Mouse (Mus musculus) lung, embryonic 14.5 days (tissue): Measurements from ENCODE around the gene Psmb9. TPM values are rescaled to one million over a fixed set of nuclear protein-coding genes. Genes with fewer than 3 reads are reported as not detected.
"Not testable (repeated sequence)": the region's sequence is repeated elsewhere in the genome, so short reads cannot be mapped to it uniquely, and the experiment has no call there.

Experiments
- ATAC-seq: fragments of 200-750 bp; cut with Nextera tagmentation; 2 replicates; pipeline ENCODE4 v1.8.0; 2017; ENCODE audit warnings: mild to moderate bottlenecking, moderate TSS enrichment, moderate library complexity; ENCODE audit not compliant: insufficient read depth
- DNase-seq: peaks from one replicate; pipeline ENCODE4 v3.0.0-alpha.2; 2015
- H3K27ac ChIP-seq: fragments of 300-500 bp; sonication (generic); 2 replicates; pipeline ENCODE4 v1.5.1; 2014; ENCODE audit warnings: low read depth, mild to moderate bottlenecking, moderate library complexity
- H3K27me3 ChIP-seq: fragments of 300-500 bp; sonication (generic); 2 replicates; pipeline ENCODE4 v1.6.1; 2014; ENCODE audit warnings: low read length, control low read depth; ENCODE audit not compliant: insufficient read depth
- H3K36me3 ChIP-seq: fragments of 300-500 bp; sonication (generic); 2 replicates; pipeline ENCODE4 v1.6.1; 2014; ENCODE audit warnings: control low read depth; ENCODE audit not compliant: insufficient read depth
- H3K4me1 ChIP-seq: fragments of 300-500 bp; sonication (generic); 2 replicates; pipeline ENCODE4 v1.6.1; 2014; ENCODE audit warnings: antibody characterized with exemption, control low read depth; ENCODE audit not compliant: insufficient read depth
- H3K4me2 ChIP-seq: fragments of 300-500 bp; sonication (generic); 2 replicates; pipeline ENCODE4 v1.6.1; 2014; ENCODE audit warnings: mild to moderate bottlenecking
- H3K4me3 ChIP-seq: fragments of 300-500 bp; sonication (generic); 2 replicates; pipeline ENCODE4 v1.5.1; 2014; ENCODE audit warnings: low read depth, low read length
- H3K9ac ChIP-seq: fragments of 300-500 bp; sonication (generic); 2 replicates; pipeline ENCODE4 v1.6.1; 2014
- H3K9me3 ChIP-seq: fragments of 300-500 bp; sonication (generic); 2 replicates; pipeline ENCODE4 v1.6.1; 2016; ENCODE audit warnings: low read depth, low read length, control low read depth
- CTCF ChIP-seq: IDR thresholded peaks from 2 replicates; pipeline ENCODE4 v1.5.1; 2016; ENCODE audit warnings: antibody characterized with exemption, low read depth
- WGBS: fragments of 180-500 bp; shearing (Covaris S2); extraction: QIAGEN DNeasy Blood & Tissue Kit; methylation state at CpG from one replicate; pipeline ENCODE4 v1.1.7; 2014; 5-methylcytosine and 5-hydroxymethylcytosine counted together
- polyA plus RNA-seq: library from polyadenylated mRNA; unstranded; fragments of >200 nt; fragmentation: Nextera tagmentation; extraction: Ambion mirVana; gene quantifications from 2 replicates; pipeline ENCODE4 v1.2.1, GENCODE M21; 2014

The Psmb9 gene
- polyA plus RNA-seq: 3.4 and 4.5 TPM in 2 replicates

GRCm38 (mm10) chr17:34187261-34187916 is at the start of gene Psmb9, which contains the start of gene Tap1:
TSS of gene Psmb9 (minus strand) at chr17:34187764.
TSS of gene Tap1 (plus strand) at chr17:34187553.
- Histone ChIP-seq H3K9me3 (no peaks in the 10 kb centered on the region), H3K27ac (peak within 1 kb of the TSS; percentile 61; the same call in 1 of the 2 replicates), H3K4me2 (peak within 1 kb of the TSS; percentile 92), H3K9ac (peak within 1 kb of the TSS; percentile 65), H3K4me3 (peak within 1 kb of the TSS; percentile 55), H3K4me1 (0 out of 2 replicates have a peak, but pooled peaks cover 5% of the 10 kb centered on the region), H3K36me3 (no peaks in the 10 kb centered on the region), H3K27me3 (peaks cover 37% of the 10 kb centered on the region)
- peak; percentile 99 for DNase-seq
- under 1% methylated on average over 46 of the region's 46 CpGs for WGBS
- no peak for TF ChIP-seq CTCF
- peak; percentile 98 for ATAC-seq

- DNase-seq (peak; percentile 19), ATAC-seq (no peak)
- WGBS: 60% methylated on average over 5 of the region's 5 CpGs
Measured at GRCm38 (mm10) chr17:34236691-34237090, 49.1 kb upstream of the Psmb9 start.

GRCm38 (mm10) chr17:34234926-34235325 is 47.4 kb upstream of the Psmb9 start:
- Histone ChIP-seq H3K4me1 (no peaks in the 10 kb centered on the region), H3K9me3 (no peaks in the 10 kb centered on the region), H3K9ac (no peak overlapping the region), H3K4me2 (no peak overlapping the region), H3K4me3 (no peak overlapping the region), H3K27me3 (no peaks in the 10 kb centered on the region), H3K36me3 (no peaks in the 10 kb centered on the region), H3K27ac (no peak overlapping the region)
- ATAC-seq (peak; percentile 58; the same call in 1 of the 2 replicates), DNase-seq (peak; percentile 75)
- peak; percentile 80 for TF ChIP-seq CTCF
- WGBS: 38% methylated on average over 9 of the region's 9 CpGs

More at GRCm38 (mm10) chr17:34236691-34237090, 49.1 kb upstream of the Psmb9 start:
- H3K36me3 ChIP-seq: no peaks in the 10 kb centered on the region
- H3K27me3 ChIP-seq: no peaks in the 10 kb centered on the region
- no peak overlapping the region for H3K4me2 ChIP-seq
- no peak overlapping the region for H3K27ac ChIP-seq
- H3K4me3 ChIP-seq: no peak overlapping the region
- no peak for TF ChIP-seq CTCF
- no peaks in the 10 kb centered on the region for H3K4me1 ChIP-seq
- H3K9me3 ChIP-seq: no peaks in the 10 kb centered on the region; the same call in 1 of the 2 replicates
- no peak overlapping the region for H3K9ac ChIP-seq

- not testable (repeated sequence) for ATAC-seq, H3K27ac ChIP-seq, H3K9me3 ChIP-seq, H3K36me3 ChIP-seq, DNase-seq, H3K4me1 ChIP-seq, H3K27me3 ChIP-seq, H3K9ac ChIP-seq, H3K4me3 ChIP-seq, H3K4me2 ChIP-seq
- 92% methylated on average over 5 of the region's 7 CpGs for WGBS
Measured at GRCm38 (mm10) chr17:34232021-34232420, 44.5 kb upstream of the Psmb9 start.

- H3K4me3 ChIP-seq, H3K4me2 ChIP-seq, H3K27ac ChIP-seq, DNase-seq, H3K27me3 ChIP-seq, H3K4me1 ChIP-seq, ATAC-seq, H3K9me3 ChIP-seq, H3K36me3 ChIP-seq, H3K9ac ChIP-seq: not testable (repeated sequence)
- WGBS: 89% methylated on average over 4 of the region's 9 CpGs
Measured at GRCm38 (mm10) chr17:34230971-34231370, 43.4 kb upstream of the Psmb9 start.

GRCm38 (mm10) chr17:34225911-34226310 is 38.3 kb upstream of the Psmb9 start:
- not testable (repeated sequence) for H3K9me3 ChIP-seq, H3K4me3 ChIP-seq, H3K27ac ChIP-seq, H3K27me3 ChIP-seq, H3K36me3 ChIP-seq, H3K4me1 ChIP-seq, H3K9ac ChIP-seq, DNase-seq, H3K4me2 ChIP-seq, ATAC-seq
- WGBS: 95% methylated on average over 13 of the region's 23 CpGs

- 95% methylated on average over 8 of the region's 8 CpGs for WGBS
- DNase-seq (no peak), ATAC-seq (no peak)
- Histone ChIP-seq H3K27me3 (no peaks in the 10 kb centered on the region), H3K36me3 (no peaks in the 10 kb centered on the region), H3K27ac (no peak overlapping the region), H3K4me2 (no peak overlapping the region), H3K4me3 (no peak overlapping the region), H3K9ac (no peak overlapping the region), H3K9me3 (peaks cover 5% of the 10 kb centered on the region; the same call in 1 of the 2 replicates), H3K4me1 (no peaks in the 10 kb centered on the region)
- no peak for TF ChIP-seq CTCF
Measured at GRCm38 (mm10) chr17:34225426-34225825, 37.9 kb upstream of the Psmb9 start.
